Mouse (Mus musculus) intestine, embryonic 16.5 days (tissue): ENCODE results near the gene Vax2. TPM values are rescaled to one million over a fixed set of nuclear protein-coding genes. Genes with fewer than 3 reads are reported as not detected.
A peak's percentile ranks its signal among the peaks of the same experiment; 100 is the strongest.

ENCODE experiments used
- ATAC-seq: fragments of 200-750 bp; cut with Nextera tagmentation; 2 replicates; pipeline ENCODE4 v1.8.0; 2017; ENCODE audit warnings: moderate TSS enrichment, moderate library complexity
- H3K27ac ChIP-seq: fragments of 300-500 bp; sonication (generic); 2 replicates; pipeline ENCODE4 v1.5.1; 2014; ENCODE audit warnings: mild to moderate bottlenecking, low read length
- H3K27me3 ChIP-seq: fragments of 300-500 bp; sonication (generic); replicated peaks from 2 replicates; pipeline ENCODE4 v1.6.1; 2014; ENCODE audit warnings: low read length, control low read depth, mixed read lengths; ENCODE audit not compliant: control insufficient read depth, insufficient read depth
- H3K36me3 ChIP-seq: fragments of 300-500 bp; sonication (generic); 2 replicates; pipeline ENCODE4 v1.6.1; 2014; ENCODE audit warnings: low read length, control low read depth; ENCODE audit not compliant: control insufficient read depth, insufficient read depth
- H3K4me1 ChIP-seq: fragments of 300-500 bp; sonication (generic); 2 replicates; pipeline ENCODE4 v1.6.1; 2014; ENCODE audit warnings: low read length, control low read depth, mixed read lengths; ENCODE audit not compliant: control insufficient read depth, insufficient read depth
- H3K4me2 ChIP-seq: fragments of 300-500 bp; sonication (generic); 2 replicates; pipeline ENCODE4 v1.6.1; 2014; ENCODE audit warnings: low read depth, low read length, control low read depth
- H3K4me3 ChIP-seq: fragments of 300-500 bp; sonication (generic); 2 replicates; pipeline ENCODE4 v1.5.1; 2014; ENCODE audit warnings: mild to moderate bottlenecking, low read length
- H3K9ac ChIP-seq: fragments of 300-500 bp; sonication (generic); 2 replicates; pipeline ENCODE4 v1.6.1; 2014; ENCODE audit warnings: low read depth, low read length
- H3K9me3 ChIP-seq: fragments of 300-500 bp; sonication (generic); 2 replicates; pipeline ENCODE4 v1.6.1; 2016; ENCODE audit warnings: low read length, control low read depth; ENCODE audit not compliant: control insufficient read depth
- WGBS: fragments of 180-500 bp; shearing (Covaris S2); extraction: QIAGEN DNeasy Blood & Tissue Kit; methylation state at CpG from one replicate; pipeline ENCODE4 v1.1.7; 2014; 5-methylcytosine and 5-hydroxymethylcytosine counted together
- polyA plus RNA-seq: library from polyadenylated mRNA; unstranded; fragments of >200 nt; fragmentation: Nextera tagmentation; extraction: Ambion mirVana; gene quantifications from 2 replicates; pipeline ENCODE4 v1.2.1, GENCODE M21; 2015

The Vax2 gene
- polyA plus RNA-seq, 1 experiment from 2014 or later, result not detected

GRCm38 (mm10) chr6:83744557-83744956 lies 33.5 kb downstream of the Vax2 start:
- Histone ChIP-seq H3K4me3 (no peak overlapping the region), H3K9me3 (no peaks in the 10 kb centered on the region), H3K27ac (no peak overlapping the region), H3K9ac (no peak overlapping the region), H3K36me3 (no peaks in the 10 kb centered on the region), H3K4me2 (no peak overlapping the region), H3K4me1 (0 out of 2 replicates have a peak, but pooled peaks cover 4% of the 10 kb centered on the region), H3K27me3 (no peaks in the 10 kb centered on the region; the same call in 1 of the 2 replicates)
- ATAC-seq, result no peak
- 48% methylated on average over 5 of the region's 5 CpGs for WGBS

GRCm38 (mm10) chr6:83745466-83745865 lies 34.4 kb downstream of the Vax2 start:
- no peak overlapping the region for H3K4me2 ChIP-seq
- 0 out of 2 replicates have a peak, but pooled peaks cover 4% of the 10 kb centered on the region for H3K4me1 ChIP-seq
- no peak for ATAC-seq
- H3K27me3 ChIP-seq, result no peaks in the 10 kb centered on the region; the same call in 1 of the 2 replicates
- WGBS, result 47% methylated on average over 2 of the region's 2 CpGs
- H3K9ac ChIP-seq, result no peak overlapping the region
- H3K9me3 ChIP-seq, result no peaks in the 10 kb centered on the region
- H3K4me3 ChIP-seq, result no peak overlapping the region
- H3K27ac ChIP-seq, result no peak overlapping the region
- H3K36me3 ChIP-seq, result no peaks in the 10 kb centered on the region

GRCm38 (mm10) chr6:83749286-83749685 lies 38.2 kb downstream of the Vax2 start:
- no peak for ATAC-seq
- no peak overlapping the region for H3K9ac ChIP-seq
- H3K4me1 ChIP-seq, result no peaks in the 10 kb centered on the region
- no peak overlapping the region for H3K4me3 ChIP-seq
- WGBS, result 65% methylated on average over 3 of the region's 3 CpGs
- H3K4me2 ChIP-seq, result no peak overlapping the region
- H3K27me3 ChIP-seq, result peaks cover 12% of the 10 kb centered on the region
- H3K9me3 ChIP-seq, result no peaks in the 10 kb centered on the region
- no peaks in the 10 kb centered on the region for H3K36me3 ChIP-seq
- no peak overlapping the region for H3K27ac ChIP-seq

- Histone ChIP-seq H3K27me3 (peaks cover 12% of the 10 kb centered on the region), H3K9ac (no peak overlapping the region), H3K27ac (no peak overlapping the region), H3K4me1 (no peaks in the 10 kb centered on the region), H3K9me3 (no peaks in the 10 kb centered on the region), H3K4me2 (0 out of 2 replicates have a peak overlapping the region, but pooled peaks have one; percentile 4), H3K4me3 (no peak overlapping the region), H3K36me3 (no peaks in the 10 kb centered on the region)
- ATAC-seq, result no peak
- WGBS, result 8% methylated on average over 11 of the region's 11 CpGs
These were observed 39.2 kb downstream of the Vax2 start for GRCm38 (mm10) chr6:83750171-83750684.

- peaks cover 42% of the 10 kb centered on the region for H3K27me3 ChIP-seq
- WGBS, result 75% methylated on average over 9 of the region's 9 CpGs
- no peak overlapping the region for H3K9ac ChIP-seq
- no peak for ATAC-seq
- no peak overlapping the region for H3K4me3 ChIP-seq
- no peaks in the 10 kb centered on the region for H3K4me1 ChIP-seq
- no peak overlapping the region for H3K4me2 ChIP-seq
- H3K9me3 ChIP-seq, result no peaks in the 10 kb centered on the region
- no peaks in the 10 kb centered on the region for H3K36me3 ChIP-seq
- H3K27ac ChIP-seq, result no peak overlapping the region
These were observed 45.0 kb downstream of the Vax2 start for GRCm38 (mm10) chr6:83756051-83756450.

- Histone ChIP-seq H3K27ac (no peak within 1 kb of the TSS), H3K9ac (peak within 1 kb of the TSS; percentile 27; the same call in 1 of the 2 replicates), H3K27me3 (peaks cover 37% of the 10 kb centered on the region), H3K4me2 (peak within 1 kb of the TSS; percentile 63), H3K4me3 (peak within 1 kb of the TSS; percentile 31), H3K36me3 (no peaks in the 10 kb centered on the region), H3K4me1 (peaks cover 6% of the 10 kb centered on the region; the same call in 1 of the 2 replicates), H3K9me3 (no peaks in the 10 kb centered on the region)
- WGBS, result 26% methylated on average over 6 of the region's 6 CpGs
- no peak; the same call in 1 of the 2 replicates for ATAC-seq
These were observed 51.3 kb downstream of the Vax2 start, which contains the start of gene Ankrd53 for GRCm38 (mm10) chr6:83762344-83762743. Gene Ankrd53, plus strand, starts transcription at chr6:83762644.

GRCm38 (mm10) chr6:83762880-83763431 lies 51.9 kb downstream of the Vax2 start:
- WGBS, result 1% methylated on average over 35 of the region's 35 CpGs
- H3K9me3 ChIP-seq, result no peaks in the 10 kb centered on the region
- ATAC-seq, result peak; percentile 83
- peak overlapping the region; percentile 63 for H3K4me2 ChIP-seq
- no peak overlapping the region for H3K27ac ChIP-seq
- peaks cover 6% of the 10 kb centered on the region; the same call in 1 of the 2 replicates for H3K4me1 ChIP-seq
- H3K36me3 ChIP-seq, result no peaks in the 10 kb centered on the region
- H3K27me3 ChIP-seq, result peaks cover 31% of the 10 kb centered on the region
- peak overlapping the region; percentile 31 for H3K4me3 ChIP-seq
- peak overlapping the region; percentile 27; the same call in 1 of the 2 replicates for H3K9ac ChIP-seq

GRCm38 (mm10) chr6:83766982-83767381 lies 55.9 kb downstream of the Vax2 start:
- peaks cover 6% of the 10 kb centered on the region; the same call in 1 of the 2 replicates for H3K4me1 ChIP-seq
- H3K27me3 ChIP-seq, result peaks cover 4% of the 10 kb centered on the region; the same call in 1 of the 2 replicates
- ATAC-seq, result no peak
- no peak overlapping the region for H3K9ac ChIP-seq
- no peak overlapping the region for H3K4me3 ChIP-seq
- 84% methylated on average over 3 of the region's 3 CpGs for WGBS
- no peak overlapping the region for H3K27ac ChIP-seq
- no peaks in the 10 kb centered on the region for H3K9me3 ChIP-seq
- no peak overlapping the region for H3K4me2 ChIP-seq
- H3K36me3 ChIP-seq, result peaks cover 3% of the 10 kb centered on the region; the same call in 1 of the 2 replicates

GRCm38 (mm10) chr6:83768485-83768884 lies 57.4 kb downstream of the Vax2 start:
- H3K9me3 ChIP-seq, result no peaks in the 10 kb centered on the region
- H3K27me3 ChIP-seq, result no peaks in the 10 kb centered on the region
- H3K4me1 ChIP-seq, result no peaks in the 10 kb centered on the region
- H3K9ac ChIP-seq, result no peak overlapping the region
- H3K27ac ChIP-seq, result no peak overlapping the region
- ATAC-seq, result no peak
- peaks cover 3% of the 10 kb centered on the region; the same call in 1 of the 2 replicates for H3K36me3 ChIP-seq
- no peak overlapping the region for H3K4me3 ChIP-seq
- no peak overlapping the region for H3K4me2 ChIP-seq
- WGBS, result 81% methylated on average over 5 of the region's 5 CpGs
